Mouse (Mus musculus): ENCODE measurements around the gene Gimap8.
"Not testable (repeated sequence)": the region's sequence is repeated elsewhere in the genome, so short reads cannot be mapped to it uniquely, and the experiment has no call there.

The Gimap8 gene

GRCm38 (mm10) chr6:48678391-48678790 lies 31.4 kb downstream of the Gimap8 start:
- DNase-seq (ENCODE audit: low spot score in 2 of 2): no peak

GRCm38 (mm10) chr6:48679701-48680100 lies 32.7 kb downstream of the Gimap8 start:
- no peak for DNase-seq (ENCODE audit: low spot score in 2 of 2)

GRCm38 (mm10) chr6:48680421-48680820 lies 33.4 kb downstream of the Gimap8 start:
- no peak for DNase-seq (ENCODE audit: low spot score in 2 of 2)

- DNase-seq (ENCODE audit: low spot score in 2 of 2): no peak
Measured at GRCm38 (mm10) chr6:48681472-48682090, 34.5 kb downstream of the Gimap8 start.

- no peak for DNase-seq (ENCODE audit: low spot score in 2 of 2)
Measured at GRCm38 (mm10) chr6:48682271-48682670, 35.2 kb downstream of the Gimap8 start.

GRCm38 (mm10) chr6:48683263-48683821 lies 36.3 kb downstream of the Gimap8 start:
- DNase-seq (ENCODE audit: low spot score in 2 of 2): not testable (repeated sequence)

- DNase-seq (ENCODE audit: low spot score in 2 of 2): peak in 1 of 2 experiments; percentile 34
Measured at GRCm38 (mm10) chr6:48684319-48684718, 37.3 kb downstream of the Gimap8 start, which contains the start of gene Gimap4. Gene Gimap4, plus strand, starts transcription at chr6:48684549.

GRCm38 (mm10) chr6:48684806-48685205 lies 37.8 kb downstream of the Gimap8 start:
- no peak for DNase-seq (ENCODE audit: low spot score in 2 of 2)

- no peak for DNase-seq (ENCODE audit: low spot score in 2 of 2)
Measured at GRCm38 (mm10) chr6:48685251-48685650, 38.2 kb downstream of the Gimap8 start.

GRCm38 (mm10) chr6:48685694-48686665 lies 38.9 kb downstream of the Gimap8 start:
- no peak for DNase-seq (ENCODE audit: low spot score in 2 of 2)

- no peak for DNase-seq (ENCODE audit: low spot score in 2 of 2)
Measured at GRCm38 (mm10) chr6:48687077-48687476, 40.0 kb downstream of the Gimap8 start.

- DNase-seq (ENCODE audit: low spot score in 2 of 2): no peak
Measured at GRCm38 (mm10) chr6:48689320-48689719, 42.3 kb downstream of the Gimap8 start.

GRCm38 (mm10) chr6:48692962-48693361 lies 45.9 kb downstream of the Gimap8 start:
- DNase-seq (ENCODE audit: low spot score in 2 of 2): no peak

- DNase-seq (ENCODE audit: low spot score in 2 of 2): no peak
Measured at GRCm38 (mm10) chr6:48696830-48697554, 50.0 kb downstream of the Gimap8 start.

- no peak for DNase-seq (ENCODE audit: low spot score in 2 of 2)
Measured at GRCm38 (mm10) chr6:48697555-48697930, 50.5 kb downstream of the Gimap8 start.

GRCm38 (mm10) chr6:48698066-48698856 lies 51.2 kb downstream of the Gimap8 start:
- no peak for DNase-seq (ENCODE audit: low spot score in 2 of 2)

GRCm38 (mm10) chr6:48698888-48699287 lies 51.9 kb downstream of the Gimap8 start:
- DNase-seq (ENCODE audit: low spot score in 2 of 2): no peak

- peak; percentile 74 to 88 for DNase-seq (ENCODE audit: low spot score in 2 of 2)
Measured at GRCm38 (mm10) chr6:48700251-48701075, 53.4 kb downstream of the Gimap8 start.

GRCm38 (mm10) chr6:48702146-48702545 lies 55.1 kb downstream of the Gimap8 start:
- DNase-seq (ENCODE audit: low spot score in 2 of 2): no peak

GRCm38 (mm10) chr6:48702601-48703000 lies 55.6 kb downstream of the Gimap8 start:
- no peak for DNase-seq (ENCODE audit: low spot score in 2 of 2)
